Mouse (Mus musculus): ENCODE data around the gene Ldhd.

DNA sequence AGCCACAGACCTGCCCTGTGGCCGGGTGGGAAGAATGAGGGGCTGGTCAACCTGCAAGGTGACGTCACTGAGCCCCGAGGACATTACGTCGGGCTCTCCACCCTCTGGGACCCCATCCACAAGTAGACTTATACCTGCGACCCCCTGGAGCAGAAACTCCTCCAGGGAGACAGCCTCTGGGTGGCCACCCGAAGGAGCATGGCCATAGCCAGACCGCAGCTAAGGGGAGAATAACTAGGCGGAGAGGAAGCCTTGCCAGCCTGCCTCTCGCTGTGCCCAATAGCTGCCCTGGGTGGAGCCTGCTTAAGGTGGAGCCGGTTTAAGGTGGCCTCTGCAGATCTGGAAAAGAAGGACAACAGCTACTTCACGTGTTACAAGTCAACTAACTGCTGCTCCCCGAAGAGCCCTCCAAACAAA is at the start of gene Ldhd:
- TF ChIP-seq POLR2A (IDR thresholded peaks at IDR 0.05; ENCODE audit: low read depth, low read length) (no peak), CTCF (IDR thresholded peaks at IDR 0.05; ENCODE audit: extremely low read depth, insufficient read depth, insufficient read length, insufficient replicate concordance) (no peak)

All from spleen, adult 2 months (tissue).